Mouse (Mus musculus): ENCODE results near the gene Eif3k. TPM values are rescaled to one million over a fixed set of nuclear protein-coding genes. Genes with fewer than 3 reads are reported as not detected.

Gene Eif3k
- 339 and 345 TPM in 2 replicates for polyA plus RNA-seq (2015; fragmentation: Nextera tagmentation; extraction: Ambion mirVana)

- peaks cover 10% of the 10 kb centered on the region for H3K4me1 ChIP-seq (ENCODE audit: control insufficient read depth, insufficient read depth, low read length)
- peak within 1 kb of the TSS; percentile 85 for H3K9ac ChIP-seq (ENCODE audit: low read length)
- peaks cover 19% of the 10 kb centered on the region; the same call in 1 of the 2 replicates for H3K36me3 ChIP-seq (ENCODE audit: control insufficient read depth, insufficient read depth, low read length)
- ATAC-seq (ENCODE audit: insufficient read depth, low FRiP score), result peak; percentile 95
- H3K4me3 ChIP-seq (replicated peaks; ENCODE audit: low read length), result peak within 1 kb of the TSS; percentile 81
- peak within 1 kb of the TSS; percentile 69 for H3K4me2 ChIP-seq (ENCODE audit: low read depth, low read length)
- no peaks in the 10 kb centered on the region for H3K27me3 ChIP-seq (ENCODE audit: control insufficient read depth, insufficient read depth, low read length)
- H3K9me3 ChIP-seq (replicated peaks; ENCODE audit: control insufficient read depth, low read length), result no peaks in the 10 kb centered on the region
- under 1% methylated on average over 36 of the region's 36 CpGs for WGBS
- peak within 1 kb of the TSS; percentile 92 for H3K27ac ChIP-seq (ENCODE audit: low read length)
These were observed at the start of gene Eif3k, which contains the start of gene Map4k1 for GRCm38 (mm10) chr7:28981651-28982273. Eif3k (minus strand) TSS chr7:28981864. Map4k1 (plus strand) TSS chr7:28982050.

GRCm38 (mm10) chr7:29029690-29030656 lies 48.3 kb upstream of the Eif3k start:
- 84% methylated on average over 14 of the region's 14 CpGs for WGBS
- no peaks in the 10 kb centered on the region for H3K36me3 ChIP-seq (ENCODE audit: control insufficient read depth, insufficient read depth, low read length)
- H3K4me2 ChIP-seq (ENCODE audit: low read depth, low read length), result no peak overlapping the region
- no peaks in the 10 kb centered on the region for H3K27me3 ChIP-seq (ENCODE audit: control insufficient read depth, insufficient read depth, low read length)
- H3K9ac ChIP-seq (ENCODE audit: low read length), result no peak overlapping the region
- H3K9me3 ChIP-seq (replicated peaks; ENCODE audit: control insufficient read depth, low read length), result no peaks in the 10 kb centered on the region
- H3K27ac ChIP-seq (ENCODE audit: low read length), result no peak overlapping the region
- ATAC-seq (ENCODE audit: insufficient read depth, low FRiP score), result no peak
- no peak overlapping the region for H3K4me3 ChIP-seq (replicated peaks; ENCODE audit: low read length)
- H3K4me1 ChIP-seq (ENCODE audit: control insufficient read depth, insufficient read depth, low read length), result no peaks in the 10 kb centered on the region

GRCm38 (mm10) chr7:29028761-29029160 lies 47.1 kb upstream of the Eif3k start:
- Histone ChIP-seq H3K27ac (ENCODE audit: low read length) (no peak overlapping the region), H3K9ac (ENCODE audit: low read length) (no peak overlapping the region), H3K9me3 (replicated peaks; ENCODE audit: control insufficient read depth, low read length) (no peaks in the 10 kb centered on the region), H3K4me1 (ENCODE audit: control insufficient read depth, insufficient read depth, low read length) (no peaks in the 10 kb centered on the region), H3K27me3 (ENCODE audit: control insufficient read depth, insufficient read depth, low read length) (no peaks in the 10 kb centered on the region), H3K36me3 (ENCODE audit: control insufficient read depth, insufficient read depth, low read length) (no peaks in the 10 kb centered on the region), H3K4me2 (ENCODE audit: low read depth, low read length) (no peak overlapping the region), H3K4me3 (replicated peaks; ENCODE audit: low read length) (no peak overlapping the region)
- no peak for ATAC-seq (ENCODE audit: insufficient read depth, low FRiP score)
- WGBS, result 78% methylated on average over 6 of the region's 6 CpGs

GRCm38 (mm10) chr7:29026811-29027210 lies 45.1 kb upstream of the Eif3k start:
- no peaks in the 10 kb centered on the region for H3K9me3 ChIP-seq (replicated peaks; ENCODE audit: control insufficient read depth, low read length)
- no peak overlapping the region for H3K27ac ChIP-seq (ENCODE audit: low read length)
- no peaks in the 10 kb centered on the region for H3K36me3 ChIP-seq (ENCODE audit: control insufficient read depth, insufficient read depth, low read length)
- H3K4me1 ChIP-seq (ENCODE audit: control insufficient read depth, insufficient read depth, low read length), result no peaks in the 10 kb centered on the region
- WGBS, result 77% methylated on average over 4 of the region's 4 CpGs
- H3K9ac ChIP-seq (ENCODE audit: low read length), result no peak overlapping the region
- H3K27me3 ChIP-seq (ENCODE audit: control insufficient read depth, insufficient read depth, low read length), result no peaks in the 10 kb centered on the region
- H3K4me3 ChIP-seq (replicated peaks; ENCODE audit: low read length), result no peak overlapping the region
- no peak overlapping the region for H3K4me2 ChIP-seq (ENCODE audit: low read depth, low read length)
- no peak for ATAC-seq (ENCODE audit: insufficient read depth, low FRiP score)

- Histone ChIP-seq H3K27me3 (ENCODE audit: control insufficient read depth, insufficient read depth, low read length) (no peaks in the 10 kb centered on the region), H3K4me3 (replicated peaks; ENCODE audit: low read length) (no peak overlapping the region), H3K4me1 (ENCODE audit: control insufficient read depth, insufficient read depth, low read length) (no peaks in the 10 kb centered on the region), H3K4me2 (ENCODE audit: low read depth, low read length) (no peak overlapping the region), H3K36me3 (ENCODE audit: control insufficient read depth, insufficient read depth, low read length) (no peaks in the 10 kb centered on the region), H3K9ac (ENCODE audit: low read length) (no peak overlapping the region), H3K27ac (ENCODE audit: low read length) (no peak overlapping the region), H3K9me3 (replicated peaks; ENCODE audit: control insufficient read depth, low read length) (no peaks in the 10 kb centered on the region)
- 89% methylated on average over 5 of the region's 5 CpGs for whole genome bisulfite sequencing
- ATAC-seq (ENCODE audit: insufficient read depth, low FRiP score), result no peak
These were observed 44.5 kb upstream of the Eif3k start for GRCm38 (mm10) chr7:29026195-29026594.

- H3K27ac ChIP-seq (ENCODE audit: low read length), result no peak overlapping the region
- H3K4me3 ChIP-seq (replicated peaks; ENCODE audit: low read length), result no peak overlapping the region
- no peak for ATAC-seq (ENCODE audit: insufficient read depth, low FRiP score)
- no peak overlapping the region for H3K9ac ChIP-seq (ENCODE audit: low read length)
- H3K4me1 ChIP-seq (ENCODE audit: control insufficient read depth, insufficient read depth, low read length), result no peaks in the 10 kb centered on the region
- no peaks in the 10 kb centered on the region for H3K36me3 ChIP-seq (ENCODE audit: control insufficient read depth, insufficient read depth, low read length)
- H3K27me3 ChIP-seq (ENCODE audit: control insufficient read depth, insufficient read depth, low read length), result peaks cover 3% of the 10 kb centered on the region
- WGBS, result 70% methylated on average over 7 of the region's 7 CpGs
- no peaks in the 10 kb centered on the region for H3K9me3 ChIP-seq (replicated peaks; ENCODE audit: control insufficient read depth, low read length)
- H3K4me2 ChIP-seq (ENCODE audit: low read depth, low read length), result no peak overlapping the region
These were observed 43.9 kb upstream of the Eif3k start for GRCm38 (mm10) chr7:29025566-29025965.

GRCm38 (mm10) chr7:29023514-29023913 lies 41.9 kb upstream of the Eif3k start:
- 87% methylated on average over 8 of the region's 8 CpGs for WGBS
- Histone ChIP-seq H3K27ac (ENCODE audit: low read length) (no peak overlapping the region), H3K4me3 (replicated peaks; ENCODE audit: low read length) (no peak overlapping the region), H3K4me1 (ENCODE audit: control insufficient read depth, insufficient read depth, low read length) (0 out of 2 replicates have a peak, but pooled peaks cover 7% of the 10 kb centered on the region), H3K36me3 (ENCODE audit: control insufficient read depth, insufficient read depth, low read length) (no peaks in the 10 kb centered on the region), H3K9me3 (replicated peaks; ENCODE audit: control insufficient read depth, low read length) (no peaks in the 10 kb centered on the region), H3K4me2 (ENCODE audit: low read depth, low read length) (no peak overlapping the region), H3K27me3 (ENCODE audit: control insufficient read depth, insufficient read depth, low read length) (peaks cover 24% of the 10 kb centered on the region), H3K9ac (ENCODE audit: low read length) (no peak overlapping the region)
- ATAC-seq (ENCODE audit: insufficient read depth, low FRiP score), result no peak

GRCm38 (mm10) chr7:29022479-29022878 lies 40.8 kb upstream of the Eif3k start:
- Histone ChIP-seq H3K36me3 (ENCODE audit: control insufficient read depth, insufficient read depth, low read length) (no peaks in the 10 kb centered on the region), H3K27ac (ENCODE audit: low read length) (no peak overlapping the region), H3K4me1 (ENCODE audit: control insufficient read depth, insufficient read depth, low read length) (0 out of 2 replicates have a peak, but pooled peaks cover 7% of the 10 kb centered on the region), H3K27me3 (ENCODE audit: control insufficient read depth, insufficient read depth, low read length) (peaks cover 32% of the 10 kb centered on the region), H3K9ac (ENCODE audit: low read length) (no peak overlapping the region), H3K4me3 (replicated peaks; ENCODE audit: low read length) (no peak overlapping the region), H3K4me2 (ENCODE audit: low read depth, low read length) (no peak overlapping the region), H3K9me3 (replicated peaks; ENCODE audit: control insufficient read depth, low read length) (no peaks in the 10 kb centered on the region)
- no peak for ATAC-seq (ENCODE audit: insufficient read depth, low FRiP score)
- WGBS, result 87% methylated on average over 8 of the region's 8 CpGs
